Mouse (Mus musculus) MEL (cell line): ENCODE results near the gene Msi2. TPM values are rescaled to one million over a fixed set of nuclear protein-coding genes. Genes with fewer than 3 reads are reported as not detected.

Experiments
- DNase-seq: peaks from one replicate; pipeline ENCODE4 v3.0.0; 2011; ENCODE audit warnings: low read depth, low spot score
- H3K27ac ChIP-seq: 2 replicates; pipeline ENCODE4 v1.5.1; 2012; ENCODE audit warnings: low read depth, mild to moderate bottlenecking, control low read depth, low read length, moderate library complexity; ENCODE audit not compliant: control insufficient read depth
- H3K27me3 ChIP-seq, 2 experiments: fragments of 150-350 bp in 1 of 2; sonication (generic) in 1 of 2; 2 replicates each; pipeline ENCODE4 v1.6.1; 2012; ENCODE audit warnings: low read length in 2 of 2, mild to moderate bottlenecking in 2 of 2, improper control_type of control experiment in 1 of 2, moderate library complexity in 1 of 2; ENCODE audit not compliant: insufficient read depth in 2 of 2, control insufficient read depth in 1 of 2
- H3K36me3 ChIP-seq, 2 experiments: 2 replicates each; pipeline ENCODE4 v1.6.1; 2012 to 2014; ENCODE audit warnings: low read length in 2 of 2, improper control_type of control experiment in 1 of 2, inconsistent platforms in 1 of 2, mild to moderate bottlenecking in 1 of 2; ENCODE audit not compliant: insufficient read depth in 2 of 2, control insufficient read depth in 1 of 2
- H3K4me1 ChIP-seq, 2 experiments: fragments of 150-350 bp in 1 of 2; sonication (generic) in 1 of 2; 2 replicates each; pipeline ENCODE4 v1.6.1; 2012; ENCODE audit warnings: low read length in 2 of 2, improper control_type of control experiment in 1 of 2, mild to moderate bottlenecking in 1 of 2; ENCODE audit not compliant: insufficient read depth in 2 of 2, control insufficient read depth in 1 of 2
- H3K4me3 ChIP-seq, 2 experiments: fragments of 150-350 bp in 1 of 2; sonication (generic) in 1 of 2; 2 replicates each; pipeline ENCODE4 v1.5.1; 2012; ENCODE audit warnings: low read depth in 2 of 2, low read length in 2 of 2, mild to moderate bottlenecking in 2 of 2, moderate library complexity in 2 of 2, control low read depth in 1 of 2, improper control_type of control experiment in 1 of 2; ENCODE audit not compliant: control insufficient read depth in 1 of 2, insufficient read depth in 1 of 2
- H3K79me2 ChIP-seq: 2 replicates; pipeline ENCODE4 v1.6.1; 2012; ENCODE audit warnings: mild to moderate bottlenecking, low read length, moderate library complexity; ENCODE audit not compliant: control insufficient read depth, poor library complexity, insufficient read depth
- H3K9ac ChIP-seq: 2 replicates; pipeline ENCODE4 v1.6.1; 2012; ENCODE audit warnings: low read depth, mild to moderate bottlenecking, control low read depth, low read length, moderate library complexity; ENCODE audit not compliant: control insufficient read depth, poor library complexity, severe bottlenecking
- H3K9me3 ChIP-seq: fragments of 150-350 bp; sonication (generic); replicated peaks from 2 replicates; pipeline ENCODE4 v1.6.1; 2012; ENCODE audit warnings: mild to moderate bottlenecking, low read length, improper control_type of control experiment, moderate library complexity; ENCODE audit not compliant: insufficient read depth
- CHD1 ChIP-seq: IDR thresholded peaks from 2 replicates; pipeline ENCODE4 v1.6.1; 2012; ENCODE audit warnings: low read depth, mild to moderate bottlenecking, inconsistent platforms, low read length, improper control_type of control experiment
- CHD2 ChIP-seq: IDR thresholded peaks from 2 replicates; pipeline ENCODE4 v1.6.1; 2011; ENCODE audit warnings: low read length, improper control_type of control experiment
- CTCF ChIP-seq, 3 experiments: IDR thresholded peaks in 2 of 3; conservative IDR thresholded peaks in 1 of 3; 2 replicates each; pipeline ENCODE4 v1.5.1; 2011 to 2012; ENCODE audit warnings: low read length in 3 of 3, low read depth in 2 of 3, mild to moderate bottlenecking in 2 of 3, improper control_type of control experiment in 1 of 3, inconsistent platforms in 1 of 3, mixed read lengths in 1 of 3, moderate library complexity in 1 of 3; ENCODE audit not compliant: control insufficient read depth in 1 of 3, insufficient read depth in 1 of 3, poor library complexity in 1 of 3, severe bottlenecking in 1 of 3
- ELF1 ChIP-seq: IDR thresholded peaks from 2 replicates; pipeline ENCODE4 v1.6.1; 2014; ENCODE audit warnings: low read depth, mild to moderate bottlenecking, inconsistent platforms, low read length, improper control_type of control experiment, moderate library complexity
- ETS1 ChIP-seq: IDR thresholded peaks from 2 replicates; pipeline ENCODE4 v1.6.1; 2012; ENCODE audit warnings: low read depth, mild to moderate bottlenecking, inconsistent platforms, low read length, improper control_type of control experiment, moderate library complexity
- GATA1 ChIP-seq: IDR thresholded peaks from 2 replicates; pipeline ENCODE4 v1.6.1; 2011; ENCODE audit warnings: low read depth, low read length, improper control_type of control experiment
- HCFC1 ChIP-seq: IDR thresholded peaks from 2 replicates; pipeline ENCODE4 v1.6.1; 2012; ENCODE audit warnings: low read depth, mild to moderate bottlenecking, inconsistent platforms, low read length, improper control_type of control experiment, moderate library complexity
- MAFK ChIP-seq: IDR thresholded peaks from 2 replicates; pipeline ENCODE4 v1.6.1; 2011; ENCODE audit warnings: low read depth, mild to moderate bottlenecking, low read length, improper control_type of control experiment, borderline replicate concordance
- MAX ChIP-seq: IDR thresholded peaks from 2 replicates; pipeline ENCODE4 v1.6.1; 2011; ENCODE audit warnings: low read length, improper control_type of control experiment
- MYC ChIP-seq: IDR thresholded peaks from 2 replicates; pipeline ENCODE4 v1.6.1; 2011; ENCODE audit warnings: low read depth, mild to moderate bottlenecking, low read length, improper control_type of control experiment, moderate library complexity
- NELFE ChIP-seq: IDR thresholded peaks from 2 replicates; pipeline ENCODE4 v1.6.1; 2011; ENCODE audit warnings: low read depth, low read length, improper control_type of control experiment
- POLR2AphosphoS2 ChIP-seq: IDR thresholded peaks from 2 replicates; pipeline ENCODE4 v1.6.1; 2011; ENCODE audit warnings: low read length, improper control_type of control experiment
- POLR2AphosphoS5 ChIP-seq: IDR thresholded peaks from 2 replicates; pipeline ENCODE4 v1.6.1; 2012; ENCODE audit warnings: low read depth, borderline replicate concordance, mild to moderate bottlenecking, inconsistent platforms, low read length, moderate library complexity, mixed read lengths
- SIN3A ChIP-seq: IDR thresholded peaks from 2 replicates; pipeline ENCODE4 v1.6.1; 2012; ENCODE audit warnings: low read length, improper control_type of control experiment, inconsistent platforms
- TAL1 ChIP-seq: IDR thresholded peaks from 2 replicates; pipeline ENCODE4 v1.6.1; 2012; ENCODE audit warnings: mild to moderate bottlenecking, inconsistent platforms, low read length, moderate library complexity, mixed read lengths
- UBTF ChIP-seq: IDR thresholded peaks from 2 replicates; pipeline ENCODE4 v1.6.1; 2012; ENCODE audit warnings: low read depth, mild to moderate bottlenecking, inconsistent platforms, low read length, improper control_type of control experiment, moderate library complexity, borderline replicate concordance; ENCODE audit not compliant: insufficient read depth
- USF2 ChIP-seq, 2 experiments: IDR thresholded peaks; 2 replicates each; pipeline ENCODE4 v1.6.1; 2011 to 2012; ENCODE audit warnings: improper control_type of control experiment in 2 of 2, low read length in 2 of 2, borderline replicate concordance in 1 of 2, inconsistent platforms in 1 of 2, low read depth in 1 of 2, mild to moderate bottlenecking in 1 of 2; ENCODE audit not compliant: insufficient read depth in 1 of 2
- ZMIZ1 ChIP-seq: IDR thresholded peaks from 2 replicates; pipeline ENCODE4 v1.6.1; 2012; ENCODE audit warnings: low read depth, mild to moderate bottlenecking, inconsistent platforms, low read length, improper control_type of control experiment, moderate library complexity
- ZNF384 ChIP-seq: IDR thresholded peaks from 2 replicates; pipeline ENCODE4 v1.6.1; 2012; ENCODE audit warnings: low read depth, mild to moderate bottlenecking, inconsistent platforms, low read length, improper control_type of control experiment
- polyA plus RNA-seq, 2 experiments: library from polyadenylated mRNA; stranded (reverse) in 1 of 2; unstranded in 1 of 2; fragments of >175 nt in 1 of 2; fragments of >200 nt in 1 of 2; gene quantifications; 2 replicates each; pipeline versions ENCODE4 v1.2.1 to v1.2.4; 2012; ENCODE audit warnings: low replicate concordance in 2 of 2, low read depth in 1 of 2; ENCODE audit not compliant: insufficient read length in 2 of 2, insufficient read depth in 1 of 2, missing spikeins in 1 of 2
- total RNA-seq: library from RNA; depleted of rRNA; stranded (reverse); fragments of 300-350 nt; gene quantifications from 2 replicates; pipeline ENCODE4 v1.2.3, GENCODE M21; 2012

Msi2 gene
- total and polyA plus RNA-seq, 3 experiments = 16.2 to 29.7 TPM; not detected in 1

- TF ChIP-seq CHD2 (no peak), MAX (no peak), HCFC1 (no peak), MAFK (no peak), NELFE (no peak), CTCF (IDR thresholded peaks at IDR 0.05 in 2 of 3, conservative IDR thresholded peaks at IDR 0.05 in 1 of 3; ENCODE audit: control insufficient read depth in 1 of 3, insufficient read depth in 1 of 3, low read depth in 2 of 3, low read length in 3 of 3, poor library complexity in 1 of 3, severe bottlenecking in 1 of 3) (no peak), POLR2AphosphoS2 (no peak), ETS1 (no peak), ELF1 (no peak), TAL1 (no peak), MYC (no peak), SIN3A (no peak), ZMIZ1 (no peak), POLR2AphosphoS5 (no peak)
- no peak overlapping the region for H3K27ac ChIP-seq
- DNase-seq = no peak
Observed at GRCm38 (mm10) chr11:88448571-88448970, 269.7 kb downstream of the Msi2 start.

GRCm38 (mm10) chr11:88447350-88447749 lies 271.0 kb downstream of the Msi2 start:
- Histone ChIP-seq H3K27me3 (no peaks in the 10 kb centered on the region), H3K27ac (no peak overlapping the region), H3K36me3 (no peaks in the 10 kb centered on the region), H3K9me3 (no peaks in the 10 kb centered on the region), H3K4me1 (no peaks in the 10 kb centered on the region), H3K79me2 (no peaks in the 10 kb centered on the region), H3K4me3 (no peak overlapping the region), H3K9ac (no peak overlapping the region)
- DNase-seq = no peak
- TF ChIP-seq USF2 (IDR thresholded peaks at IDR 0.05; ENCODE audit: borderline replicate concordance in 1 of 2, insufficient read depth in 1 of 2, low read depth in 1 of 2, low read length in 2 of 2) (no peak), SIN3A (no peak), NELFE (no peak)

More at GRCm38 (mm10) chr11:88448571-88448970, 269.7 kb downstream of the Msi2 start:
- no peaks in the 10 kb centered on the region for H3K9me3 ChIP-seq
- H3K4me3 ChIP-seq = no peak overlapping the region
- H3K9ac ChIP-seq = no peak overlapping the region
- no peaks in the 10 kb centered on the region for H3K36me3 ChIP-seq
- H3K4me1 ChIP-seq = no peaks in the 10 kb centered on the region
- H3K27me3 ChIP-seq = no peaks in the 10 kb centered on the region
- H3K79me2 ChIP-seq = no peaks in the 10 kb centered on the region

DNA sequence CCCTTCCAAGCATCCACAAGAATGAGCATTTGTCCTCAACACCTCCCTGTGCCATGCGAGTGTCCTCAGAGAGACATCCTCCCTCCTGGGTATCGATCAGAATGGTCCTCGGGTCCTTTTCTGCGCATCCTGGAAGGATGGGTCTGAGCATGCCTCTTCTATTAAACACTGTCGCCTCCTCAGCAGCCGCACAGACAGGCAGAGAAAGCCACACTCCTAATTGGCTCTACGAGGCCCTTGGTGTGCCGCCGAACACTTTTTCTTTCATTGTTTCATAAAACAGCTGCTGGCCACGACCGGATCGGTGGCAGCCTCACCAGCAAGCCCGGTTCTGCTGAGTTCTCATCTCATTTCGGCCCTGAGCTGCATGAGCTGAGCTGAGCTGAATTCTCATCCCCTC lies 274.4 kb downstream of the Msi2 start:
- H3K36me3 ChIP-seq = no peaks in the 10 kb centered on the region
- no peaks in the 10 kb centered on the region for H3K79me2 ChIP-seq
- H3K9me3 ChIP-seq = no peaks in the 10 kb centered on the region
- no peaks in the 10 kb centered on the region for H3K27me3 ChIP-seq
- H3K27ac ChIP-seq = no peak overlapping the region
- TF ChIP-seq UBTF (no peak), GATA1 (no peak), ZNF384 (no peak), CHD1 (no peak)
- no peaks in the 10 kb centered on the region for H3K4me1 ChIP-seq
- DNase-seq = no peak
- H3K4me3 ChIP-seq = no peak overlapping the region
- H3K9ac ChIP-seq = no peak overlapping the region
